Mouse (Mus musculus): ENCODE results near the gene Setd1b. TPM values are rescaled to one million over a fixed set of nuclear protein-coding genes. Genes with fewer than 3 reads are reported as not detected.

Setd1b gene
- total and polyA plus RNA-seq, 3 experiments, result 0.50 to 9.1 (median 2.3) TPM

DNA sequence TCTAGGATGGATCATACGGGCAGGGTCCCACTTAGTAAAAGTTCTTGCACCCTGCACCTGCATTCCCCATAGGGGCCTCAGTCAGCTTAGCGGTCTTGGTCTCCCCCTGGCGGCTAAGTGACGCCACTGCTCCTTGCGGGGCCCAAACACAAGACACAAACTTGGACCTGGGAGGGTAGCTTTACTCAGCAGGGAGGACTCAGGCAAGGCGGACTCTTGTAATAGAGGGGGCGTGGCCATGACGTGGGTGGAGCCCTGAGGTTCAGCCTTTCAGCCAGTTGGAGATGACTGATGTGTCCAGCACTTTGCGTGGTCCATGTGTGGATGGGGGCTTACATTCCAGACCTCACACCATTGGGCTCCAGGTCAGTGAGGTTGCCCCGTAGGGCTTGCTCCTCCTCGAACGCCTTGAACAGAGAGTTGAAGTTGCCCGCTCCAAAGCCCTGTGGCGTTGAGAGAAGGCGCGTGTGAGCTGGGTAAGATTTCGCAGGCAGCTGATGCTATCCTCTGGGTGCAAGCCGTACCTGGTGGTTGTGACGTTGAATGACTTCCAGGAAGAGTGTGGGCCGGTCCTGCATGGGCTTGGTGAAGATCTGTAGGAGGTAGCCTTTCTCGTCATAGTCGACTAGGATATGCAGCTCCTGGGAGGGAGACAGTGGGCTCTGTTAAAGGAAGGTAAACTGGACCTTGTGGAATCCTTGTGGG, 29.8 kb downstream of the Setd1b start:
- in situ Hi-C loops (cut with MboI; ENCODE audit: low pct_ligation_motif_present, low pct_unique_long_range_greater_than_20kb, low sequenced_read_pairs), result loop anchor here (5.0 kb wide), 1 partner anchor 104 kb away; the partner anchor contains the start of gene Tmem120b

DNA sequence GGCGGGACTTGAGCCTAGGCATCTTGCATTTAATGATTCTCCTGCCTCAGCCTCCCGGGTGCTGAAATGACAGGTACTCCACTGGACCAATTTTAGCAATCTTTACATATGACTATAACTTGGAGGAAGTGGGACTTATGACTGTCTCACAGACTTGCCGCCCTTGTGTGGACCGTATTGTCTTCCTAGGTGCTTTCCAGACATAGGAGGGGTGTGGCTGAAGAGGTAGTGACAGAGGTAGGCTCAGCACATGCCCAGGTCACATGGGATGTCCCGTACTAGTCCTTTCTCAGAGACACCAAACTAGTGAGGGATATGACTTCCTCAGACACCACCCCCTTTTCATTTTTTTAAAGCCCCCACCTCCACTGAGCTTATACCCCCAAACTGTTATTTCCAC, 36.8 kb downstream of the Setd1b start:
- H3K27me3 ChIP-seq (replicated peaks), result no peaks in the 10 kb centered on the region
- DNase-seq (ENCODE audit: extremely low read depth), result peak; percentile 26
- peaks cover 0 to 22% of the 10 kb centered on the region in 2 experiments; a peak in 2 of 4 replicates for H3K4me1 ChIP-seq (ENCODE audit: control insufficient read depth in 1 of 2, insufficient read depth in 2 of 2)
- no peak overlapping the region for H3K9ac ChIP-seq (ENCODE audit: insufficient read depth, low read depth)
- no peaks in the 10 kb centered on the region for H3K79me2 ChIP-seq (replicated peaks; ENCODE audit: control insufficient read depth, extremely low read depth, insufficient read depth, poor library complexity, severe bottlenecking)
- dilution Hi-C loops (cut with MboI; ENCODE audit: extremely low pct_ligation_motif_present, extremely low pct_unique_long_range_greater_than_20kb, low sequenced_read_pairs) (no loop called here), in situ Hi-C loops (cut with MboI; ENCODE audit: low pct_ligation_motif_present, low pct_unique_long_range_greater_than_20kb, low sequenced_read_pairs) (no loop called here)
- H3K4me3 ChIP-seq (replicated peaks in 1 of 3; ENCODE audit: low read depth in 2 of 3, low read length in 2 of 3, poor library complexity in 1 of 3), result no peak overlapping the region
- no peak overlapping the region for H3K27ac ChIP-seq (ENCODE audit: insufficient read depth, low read depth)
- H3K36me3 ChIP-seq (replicated peaks in 1 of 2; ENCODE audit: control insufficient read depth in 1 of 2, insufficient read depth in 1 of 2, low read length in 1 of 2), result no peaks in the 10 kb centered on the region
- H3K9me3 ChIP-seq (replicated peaks; ENCODE audit: low read length), result peaks cover 22% of the 10 kb centered on the region
- 0 out of 2 replicates have a peak overlapping the region, but pooled peaks have one; percentile 37 for H3K4me2 ChIP-seq (ENCODE audit: insufficient read depth, low read depth, poor library complexity, severe bottlenecking)
- TF ChIP-seq RAD21 (IDR thresholded peaks at IDR 0.05; ENCODE audit: low read depth, low read length) (no peak), MYC (IDR thresholded peaks at IDR 0.05; ENCODE audit: low read depth, low read length) (no peak), EP300 (IDR thresholded peaks at IDR 0.05; ENCODE audit: low read length) (no peak), TCF12 (IDR thresholded peaks at IDR 0.05; ENCODE audit: low read depth, low read length) (no peak), CHD1 (IDR thresholded peaks at IDR 0.05; ENCODE audit: low read depth, low read length) (no peak), IRF4 (IDR thresholded peaks at IDR 0.05; ENCODE audit: low read depth, low read length) (0 out of 2 replicates have a peak, but pooled peaks have one; percentile 12), ELF1 (IDR thresholded peaks at IDR 0.05; ENCODE audit: low read depth, low read length) (no peak), NELFE (IDR thresholded peaks at IDR 0.05; ENCODE audit: low read depth, low read length) (no peak), USF1 (IDR thresholded peaks at IDR 0.05; ENCODE audit: low read depth, low read length) (no peak), HCFC1 (IDR thresholded peaks at IDR 0.05; ENCODE audit: low read depth, low read length) (no peak), E2F4 (IDR thresholded peaks at IDR 0.05; ENCODE audit: insufficient replicate concordance, low read depth, low read length) (no peak), USF2 (conservative IDR thresholded peaks at IDR 0.05; ENCODE audit: low read depth, low read length) (no peak), GABPA (IDR thresholded peaks at IDR 0.05; ENCODE audit: insufficient replicate concordance, low read depth, low read length) (no peak), ZC3H11A (IDR thresholded peaks at IDR 0.05; ENCODE audit: low read depth, low read length) (no peak), JUN (IDR thresholded peaks at IDR 0.05; ENCODE audit: insufficient read depth, low read depth, low read length) (no peak), MAZ (IDR thresholded peaks at IDR 0.05; ENCODE audit: low read depth, low read length) (no peak), UBTF (IDR thresholded peaks at IDR 0.05; ENCODE audit: low read depth, low read length) (no peak), ZMIZ1 (IDR thresholded peaks at IDR 0.05; ENCODE audit: low read depth, low read length) (no peak), MEF2A (IDR thresholded peaks at IDR 0.05; ENCODE audit: borderline replicate concordance, low read depth, low read length) (peak; percentile 49; the same call in 1 of the 2 replicates), MAX (IDR thresholded peaks at IDR 0.05; ENCODE audit: low read length) (no peak), NRF1 (IDR thresholded peaks at IDR 0.05; ENCODE audit: low read depth, low read length) (0 out of 2 replicates have a peak, but pooled peaks have one; percentile 14), POLR2A (IDR thresholded peaks at IDR 0.05; ENCODE audit: low read depth, low read length) (no peak), CHD2 (IDR thresholded peaks at IDR 0.05; ENCODE audit: low read length) (no peak), MXI1 (IDR thresholded peaks at IDR 0.05; ENCODE audit: low read depth, low read length) (no peak)

More for the DNA sequence above, 29.8 kb downstream of the Setd1b start:
- DNase-seq (ENCODE audit: extremely low read depth), result peak; percentile 81
- peaks cover 2 to 17% of the 10 kb centered on the region in 2 experiments for H3K36me3 ChIP-seq (replicated peaks in 1 of 2; ENCODE audit: control insufficient read depth in 1 of 2, insufficient read depth in 1 of 2, low read length in 1 of 2)
- TF ChIP-seq TBP (conservative IDR thresholded peaks at IDR 0.05; ENCODE audit: low read depth, low read length) (no peak), ZMIZ1 (IDR thresholded peaks at IDR 0.05; ENCODE audit: low read depth, low read length) (no peak), MYC (IDR thresholded peaks at IDR 0.05; ENCODE audit: low read depth, low read length) (no peak), NRF1 (IDR thresholded peaks at IDR 0.05; ENCODE audit: low read depth, low read length) (no peak), CHD1 (IDR thresholded peaks at IDR 0.05; ENCODE audit: low read depth, low read length) (no peak), ELF1 (IDR thresholded peaks at IDR 0.05; ENCODE audit: low read depth, low read length) (0 out of 2 replicates have a peak, but pooled peaks have one; percentile 11), ZNF384 (IDR thresholded peaks at IDR 0.05; ENCODE audit: low read depth, low read length) (peak; percentile 44; the same call in 1 of the 2 replicates), MEF2A (IDR thresholded peaks at IDR 0.05; ENCODE audit: borderline replicate concordance, low read depth, low read length) (peak; percentile 48; the same call in 1 of the 2 replicates), JUN (IDR thresholded peaks at IDR 0.05; ENCODE audit: insufficient read depth, low read depth, low read length) (no peak), ZC3H11A (IDR thresholded peaks at IDR 0.05; ENCODE audit: low read depth, low read length) (peak; percentile 84), PAX5 (IDR thresholded peaks at IDR 0.05; ENCODE audit: low read length) (no peak), TCF12 (IDR thresholded peaks at IDR 0.05; ENCODE audit: low read depth, low read length) (no peak; the same call in 1 of the 2 replicates), CTCF (conservative IDR thresholded peaks at IDR 0.05 in 1 of 2, IDR thresholded peaks at IDR 0.05 in 1 of 2; ENCODE audit: low read depth in 2 of 2, low read length in 2 of 2) (peak; percentile 95 to 98), IRF4 (IDR thresholded peaks at IDR 0.05; ENCODE audit: low read depth, low read length) (peak; percentile 40; the same call in 1 of the 2 replicates), SMC3 (IDR thresholded peaks at IDR 0.05; ENCODE audit: low read depth, low read length) (peak; percentile 97), MAZ (IDR thresholded peaks at IDR 0.05; ENCODE audit: low read depth, low read length) (peak; percentile 38; the same call in 1 of the 2 replicates), RAD21 (IDR thresholded peaks at IDR 0.05; ENCODE audit: low read depth, low read length) (peak; percentile 98)
- dilution Hi-C loops (cut with MboI; ENCODE audit: extremely low pct_ligation_motif_present, extremely low pct_unique_long_range_greater_than_20kb, low sequenced_read_pairs), result no loop called here
- H3K27ac ChIP-seq (ENCODE audit: insufficient read depth, low read depth), result no peak overlapping the region
- no peak overlapping the region for H3K4me3 ChIP-seq (replicated peaks in 1 of 3; ENCODE audit: low read depth in 2 of 3, low read length in 2 of 3, poor library complexity in 1 of 3)
- no peak overlapping the region for H3K4me2 ChIP-seq (ENCODE audit: insufficient read depth, low read depth, poor library complexity, severe bottlenecking)
- H3K9me3 ChIP-seq (replicated peaks; ENCODE audit: low read length), result peaks cover 6% of the 10 kb centered on the region
- no peaks in the 10 kb centered on the region for H3K79me2 ChIP-seq (replicated peaks; ENCODE audit: control insufficient read depth, extremely low read depth, insufficient read depth, poor library complexity, severe bottlenecking)
- no peak overlapping the region for H3K9ac ChIP-seq (ENCODE audit: insufficient read depth, low read depth)
- peaks cover 0 to 16% of the 10 kb centered on the region in 2 experiments; a peak in 3 of 4 replicates for H3K4me1 ChIP-seq (ENCODE audit: control insufficient read depth in 1 of 2, insufficient read depth in 2 of 2)
- no peaks in the 10 kb centered on the region for H3K27me3 ChIP-seq (replicated peaks)
